Mouse (Mus musculus): Measurements from ENCODE around the gene Tnxb.
"Not testable (repeated sequence)": the region's sequence is repeated elsewhere in the genome, so short reads cannot be mapped to it uniquely, and the experiment has no call there.

DNA sequence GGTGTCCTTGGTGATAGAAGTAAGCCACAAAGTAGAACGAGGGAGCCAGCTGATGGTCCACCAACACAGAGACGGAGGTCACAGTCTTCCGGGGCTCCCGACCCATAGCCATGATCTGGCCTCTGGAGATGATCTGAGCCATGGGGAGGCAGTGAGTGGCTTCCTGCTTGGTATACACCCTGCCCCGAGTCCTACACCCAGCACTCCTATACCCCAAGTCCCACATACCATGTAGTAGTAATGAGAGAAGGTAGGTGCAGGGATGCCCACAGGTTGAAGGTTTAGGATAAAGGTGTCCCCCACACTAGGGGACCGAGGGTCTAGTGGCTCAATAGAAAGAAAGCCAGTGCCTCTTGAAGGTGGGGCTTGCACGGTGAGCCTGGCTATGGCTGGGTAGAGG lies 69.4 kb downstream of the Tnxb start:
- TF ChIP-seq CTCF (IDR thresholded peaks at IDR 0.05; ENCODE audit: extremely low read depth, insufficient read depth, insufficient read length, insufficient replicate concordance); POLR2A (IDR thresholded peaks at IDR 0.05; ENCODE audit: low read depth, low read length): not testable (repeated sequence)

All from spleen, adult 2 months (tissue).